Mouse (Mus musculus) testis, postnatal 10 days (tissue): ENCODE measurements around the gene Mroh8.
"Not testable (repeated sequence)": the region's sequence is repeated elsewhere in the genome, so short reads cannot be mapped to it uniquely, and the experiment has no call there.

ENCODE experiments used
- DNase-seq: peaks from one replicate; pipeline ENCODE4 v3.0.0; 2021; ENCODE audit warnings: low spot score

Gene Mroh8

DNA sequence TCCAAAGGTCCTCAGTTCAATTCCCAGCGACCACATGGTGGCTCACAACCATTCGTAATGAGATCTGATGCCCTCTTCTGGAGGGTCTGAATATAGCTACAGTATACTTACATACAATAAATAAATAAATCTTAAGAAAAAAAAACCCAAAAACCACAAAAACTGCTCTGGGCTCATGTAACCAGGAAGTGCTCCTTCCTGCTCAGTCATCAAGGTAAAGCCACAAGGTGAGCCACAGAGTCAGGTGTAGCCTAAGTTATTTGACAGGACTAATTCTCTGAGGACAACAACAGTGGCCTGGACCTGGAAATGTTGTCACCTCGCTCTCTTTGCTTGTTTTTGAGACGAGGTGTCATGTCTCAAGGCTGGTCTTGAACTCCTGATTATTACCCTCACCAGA lies 88.7 kb downstream of the Mroh8 start:
- no peak for DNase-seq

DNA sequence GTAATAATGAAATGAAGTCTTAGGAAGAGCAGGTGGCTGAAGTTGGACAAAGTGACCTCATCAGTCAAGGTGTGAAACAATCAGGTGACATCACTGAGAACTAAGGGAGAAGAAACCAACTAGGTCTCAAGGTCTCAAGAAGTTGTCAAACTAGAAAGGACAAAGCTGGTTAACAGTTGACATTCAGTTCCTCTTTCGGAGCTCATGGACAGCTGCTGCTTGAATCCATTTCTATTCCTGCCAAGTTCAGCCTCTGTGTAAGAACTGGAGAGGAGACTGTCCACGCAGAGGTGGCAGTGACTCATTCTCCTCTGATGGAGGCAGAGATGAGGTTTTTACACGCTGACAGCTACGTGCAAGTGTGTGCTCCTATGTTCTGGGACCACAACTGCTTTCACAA lies 92.1 kb downstream of the Mroh8 start:
- no peak for DNase-seq

DNA sequence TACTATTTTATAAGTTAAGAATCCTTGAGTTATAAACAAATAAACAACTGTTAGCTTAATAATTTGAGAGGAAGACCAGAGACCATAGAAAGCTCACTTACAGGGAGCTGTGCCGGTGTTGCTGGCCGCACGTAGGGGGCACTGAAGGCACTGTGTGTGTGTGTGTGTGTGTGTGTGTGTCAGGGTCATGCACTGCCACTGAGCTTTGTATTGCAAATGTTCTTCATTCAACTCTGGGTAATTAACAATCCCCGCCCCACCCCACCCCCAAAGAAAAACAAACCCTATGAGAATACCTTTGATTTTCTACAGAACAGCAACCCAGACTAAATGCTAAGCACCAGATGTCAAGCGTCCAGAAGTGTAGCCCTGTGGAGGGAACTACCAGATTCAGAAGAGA lies 92.8 kb downstream of the Mroh8 start:
- DNase-seq, result no peak

DNA sequence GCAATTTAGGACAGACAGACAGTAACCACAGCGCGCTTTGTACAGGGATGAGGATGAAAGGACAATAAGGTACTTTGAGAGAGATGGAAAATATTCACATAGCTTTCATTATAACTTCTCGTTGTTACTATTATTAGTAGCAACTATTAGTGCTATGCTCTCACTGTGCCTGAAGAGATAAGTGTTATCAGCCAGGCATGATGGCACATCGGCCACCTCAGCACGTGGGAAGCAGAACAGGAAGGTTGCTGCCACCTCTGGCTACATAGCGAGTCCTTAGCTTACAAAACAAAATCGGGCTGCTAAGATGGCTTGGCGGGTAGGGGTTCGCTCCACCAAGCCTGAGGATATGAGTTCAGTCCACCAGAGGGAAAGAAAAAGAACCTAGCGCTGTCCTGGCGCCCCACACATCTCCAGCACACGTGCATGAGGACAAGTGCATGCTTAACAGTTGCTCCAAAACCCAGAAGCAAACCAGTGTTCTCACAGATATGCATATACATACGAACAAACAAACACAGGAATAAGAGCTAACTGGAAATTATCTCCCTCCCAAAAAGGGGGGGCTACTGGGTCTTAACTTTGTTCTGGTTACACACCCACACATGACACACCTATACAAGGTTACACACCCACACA lies 94.2 kb downstream of the Mroh8 start:
- no peak for DNase-seq

DNA sequence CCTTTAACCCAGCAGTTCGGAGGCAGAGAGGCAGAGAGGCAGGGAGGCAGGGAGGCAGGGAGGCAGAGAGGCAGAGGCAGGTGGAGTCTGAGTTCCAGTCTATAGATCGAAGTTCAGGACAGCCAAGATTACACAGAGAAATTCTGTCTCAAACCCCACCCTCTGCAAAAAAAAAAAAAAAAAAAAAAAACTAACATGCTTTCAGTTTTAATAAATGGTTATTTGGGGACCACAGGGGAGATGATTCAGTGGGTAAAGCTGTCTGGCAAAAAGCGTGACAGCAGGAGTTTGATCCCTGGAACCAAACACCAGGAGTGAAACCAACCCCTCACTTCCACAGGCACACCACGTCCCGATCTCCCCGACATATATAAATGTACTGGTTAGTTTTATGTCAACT lies 101.2 kb downstream of the Mroh8 start:
- no peak for DNase-seq

DNA sequence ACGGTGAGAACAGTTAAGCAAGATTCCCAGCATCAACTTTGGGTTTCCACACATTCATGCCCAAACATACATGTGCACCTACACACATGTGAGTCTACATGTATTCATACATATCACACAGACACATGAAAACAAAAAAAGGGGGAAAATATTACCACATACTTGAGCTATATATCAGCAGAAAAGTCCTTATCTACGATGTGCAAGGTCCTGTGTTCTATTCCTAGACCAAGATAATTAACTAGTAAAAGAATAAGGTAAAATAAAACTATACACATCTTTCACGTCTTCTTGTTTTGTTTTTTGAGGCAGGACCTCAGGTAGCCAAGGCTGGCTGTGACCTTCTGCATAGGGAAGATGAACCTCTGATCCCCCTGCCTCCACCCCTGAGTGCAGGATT lies 103.1 kb downstream of the Mroh8 start:
- DNase-seq, result no peak

DNA sequence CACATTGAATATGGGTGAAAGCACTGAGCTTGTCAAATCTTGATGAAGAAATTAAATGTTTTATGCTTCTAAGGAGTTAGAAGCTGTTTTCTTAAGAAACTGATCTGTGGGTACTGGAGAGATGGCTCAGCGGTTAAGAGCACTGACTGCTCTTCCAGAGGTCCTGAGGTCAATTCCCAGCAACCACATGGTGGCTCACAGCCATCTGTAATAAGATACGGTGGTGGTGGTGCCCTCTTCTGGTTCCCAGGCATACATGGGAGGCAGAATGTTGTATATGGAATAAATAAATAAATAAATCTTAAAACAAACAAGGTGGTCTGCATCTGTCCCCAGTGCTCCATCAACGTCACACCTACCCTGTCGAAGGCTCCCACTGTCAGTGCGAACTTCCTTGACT lies 104.9 kb downstream of the Mroh8 start:
- no peak for DNase-seq

DNA sequence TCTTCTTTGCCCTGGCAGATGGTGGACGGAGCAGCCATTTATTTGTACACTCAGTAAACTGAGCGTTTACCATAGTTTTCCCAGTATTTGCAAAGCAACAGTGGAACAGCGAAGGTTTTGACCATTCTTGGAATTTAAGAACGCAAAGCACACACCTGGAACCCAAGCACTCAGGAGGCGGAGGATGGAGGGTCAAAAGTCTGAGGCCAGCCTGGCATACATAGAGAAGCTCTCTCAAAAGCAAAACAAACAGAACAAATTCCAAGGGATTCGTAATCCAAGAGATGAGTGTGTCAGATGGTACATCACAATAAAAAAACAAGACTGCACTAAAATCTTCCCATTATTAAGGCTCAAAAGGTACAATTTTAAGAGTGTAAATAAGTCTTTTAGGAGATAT lies 105.8 kb downstream of the Mroh8 start:
- no peak for DNase-seq

DNA sequence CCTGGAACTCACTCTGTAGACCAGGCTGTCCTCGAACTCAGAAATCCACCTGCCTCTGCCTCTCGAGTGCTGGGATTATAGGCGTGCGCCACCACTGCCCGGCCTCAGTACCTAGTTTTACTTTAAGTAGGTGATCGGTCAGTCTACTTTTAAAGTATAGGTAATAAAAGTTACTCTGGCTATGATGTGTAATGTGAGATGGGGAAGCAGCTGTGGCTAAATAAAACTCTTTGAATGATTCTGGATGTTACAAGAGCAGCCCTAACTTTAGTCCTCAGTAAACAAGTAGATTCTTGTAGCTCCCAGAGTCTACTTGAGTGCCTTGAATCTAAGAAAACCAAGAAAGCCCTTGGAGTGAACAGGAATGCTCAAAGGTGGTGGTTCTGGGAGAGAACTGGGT lies 106.4 kb downstream of the Mroh8 start:
- DNase-seq, result no peak

DNA sequence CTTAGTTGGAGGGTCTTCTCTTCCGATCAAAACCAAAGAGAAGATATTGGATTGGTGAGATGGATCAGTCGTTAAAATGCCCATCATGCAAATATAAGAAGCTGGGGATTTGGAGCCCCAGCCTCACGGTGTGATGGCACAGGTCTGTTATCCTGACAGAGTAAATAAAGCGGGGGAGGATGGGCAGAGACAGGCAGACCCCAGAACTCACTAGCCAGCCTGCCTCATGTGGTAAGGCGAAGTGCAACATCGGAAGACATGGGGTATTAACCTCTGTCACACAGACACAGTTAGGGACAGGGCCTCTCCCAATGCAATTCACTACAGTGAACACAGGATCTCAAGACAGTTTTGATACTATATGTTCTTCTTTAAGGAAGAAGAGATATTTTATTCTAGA lies 108.7 kb downstream of the Mroh8 start:
- no peak for DNase-seq

DNA sequence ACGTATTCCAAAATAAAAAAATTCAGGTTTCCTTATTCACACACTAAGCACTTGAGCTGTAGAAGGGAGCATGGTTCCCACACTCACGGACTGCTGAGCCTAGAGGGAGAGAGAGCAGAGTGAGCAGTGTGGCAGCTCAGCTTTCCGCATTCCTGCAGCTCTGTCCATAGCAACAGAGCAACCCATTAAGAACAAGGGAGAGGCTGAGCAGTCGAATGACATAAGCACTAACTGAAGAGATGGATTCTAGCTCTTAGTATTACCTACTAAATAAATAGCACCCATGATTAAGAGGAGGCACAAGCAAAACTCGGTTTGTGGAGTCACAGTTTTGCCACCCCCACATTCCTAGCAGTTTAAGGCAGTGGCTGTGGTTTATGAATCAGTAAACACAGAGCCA lies 109.2 kb downstream of the Mroh8 start:
- DNase-seq, result no peak

DNA sequence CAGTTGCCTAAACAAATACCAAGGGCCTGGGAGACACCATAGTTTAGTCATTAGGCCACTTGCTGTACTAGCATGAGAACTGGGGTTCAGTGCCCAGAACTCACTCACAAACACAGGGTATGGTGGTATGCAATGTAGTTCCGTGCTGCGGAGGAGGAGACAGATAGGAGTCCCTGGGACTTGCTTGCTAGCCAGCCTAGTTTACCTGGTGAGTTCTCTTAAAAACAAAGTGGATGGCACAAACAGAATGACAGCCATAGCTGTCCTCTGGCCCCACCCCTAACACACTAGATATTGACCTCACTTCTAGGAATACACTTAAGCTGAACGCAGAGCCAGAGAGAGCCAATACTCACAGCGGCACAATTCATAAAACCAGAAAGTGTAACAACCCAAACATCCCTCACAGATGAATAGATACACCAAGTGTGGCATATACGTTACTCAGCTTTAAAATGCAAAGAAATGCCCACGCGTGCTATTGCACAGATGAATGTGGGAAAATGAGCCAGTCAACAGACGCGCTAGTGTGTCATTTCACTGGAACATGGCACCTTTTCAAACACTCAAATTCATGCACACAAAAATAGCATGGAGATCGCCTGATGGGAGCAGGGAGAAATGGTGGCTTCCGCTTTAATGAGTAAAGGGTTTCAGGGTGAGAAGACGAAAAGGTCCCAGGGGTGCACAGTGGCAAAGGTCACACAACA lies 112.8 kb downstream of the Mroh8 start:
- DNase-seq, result no peak

DNA sequence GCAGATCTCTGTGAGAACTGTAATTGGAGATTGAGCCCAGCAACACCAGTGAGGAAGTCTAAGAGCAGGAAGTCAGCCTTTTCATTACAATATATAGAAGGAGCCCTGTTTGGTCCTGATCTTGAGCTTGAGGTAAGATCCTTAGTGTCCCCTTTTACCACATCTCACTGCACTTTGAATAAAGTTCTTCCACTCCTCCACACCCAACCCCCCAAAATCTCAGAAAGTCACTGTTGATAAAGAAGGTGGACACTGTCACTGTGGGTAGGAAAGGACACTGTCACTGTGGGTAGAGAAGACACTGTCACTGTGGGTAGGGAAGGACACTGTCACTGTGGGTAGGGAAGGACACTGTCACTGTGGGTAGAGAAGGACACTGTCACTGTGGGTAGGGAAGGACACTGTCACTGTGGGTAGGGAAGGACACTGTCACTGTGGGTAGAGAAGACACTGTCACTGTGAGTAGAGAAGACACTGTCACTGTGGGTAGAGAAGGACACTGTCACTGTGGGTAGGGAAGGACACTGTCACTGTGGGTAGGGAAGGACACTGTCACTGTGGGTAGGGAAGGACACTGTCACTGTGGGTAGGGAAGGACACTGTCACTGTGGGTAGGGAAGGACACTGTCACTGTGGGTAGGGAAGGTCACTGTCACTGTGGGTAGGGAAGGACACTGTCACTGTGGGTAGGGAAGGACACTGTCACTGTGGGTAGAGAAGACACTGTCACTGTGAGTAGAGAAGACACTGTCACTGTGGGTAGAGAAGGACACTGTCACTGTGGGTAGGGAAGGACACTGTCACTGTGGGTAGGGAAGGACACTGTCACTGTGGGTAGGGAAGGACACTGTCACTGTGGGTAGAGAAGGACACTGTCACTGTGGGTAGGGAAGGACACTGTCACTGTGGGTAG lies 113.8 kb downstream of the Mroh8 start:
- not testable (repeated sequence) for DNase-seq

DNA sequence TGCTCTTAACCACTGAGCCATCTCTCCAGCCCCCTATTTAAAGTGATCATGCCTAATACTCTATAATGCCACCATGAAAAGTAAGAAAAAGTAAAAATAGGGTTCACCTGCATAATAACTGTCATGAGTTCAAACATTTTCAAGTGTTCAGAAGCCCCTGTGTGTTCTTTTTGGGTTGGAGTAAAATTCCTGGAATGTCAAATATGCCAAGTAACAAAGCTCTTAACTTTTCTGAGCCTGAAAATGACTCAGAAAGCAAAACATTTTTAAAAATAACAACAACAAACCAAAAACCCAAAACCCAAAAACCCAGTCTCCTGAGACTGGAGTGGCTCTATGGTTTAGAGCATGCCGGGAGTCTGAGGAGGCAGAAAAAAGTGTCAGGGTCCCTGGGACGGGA lies 115.2 kb downstream of the Mroh8 start:
- no peak for DNase-seq
